Mouse (Mus musculus) kidney, adult 18-20 months (tissue): Measurements from ENCODE around the gene Als2.

Source experiments
- DNase-seq: peaks from one replicate; pipeline ENCODE4 v3.0.0; 2021

Gene Als2

DNA sequence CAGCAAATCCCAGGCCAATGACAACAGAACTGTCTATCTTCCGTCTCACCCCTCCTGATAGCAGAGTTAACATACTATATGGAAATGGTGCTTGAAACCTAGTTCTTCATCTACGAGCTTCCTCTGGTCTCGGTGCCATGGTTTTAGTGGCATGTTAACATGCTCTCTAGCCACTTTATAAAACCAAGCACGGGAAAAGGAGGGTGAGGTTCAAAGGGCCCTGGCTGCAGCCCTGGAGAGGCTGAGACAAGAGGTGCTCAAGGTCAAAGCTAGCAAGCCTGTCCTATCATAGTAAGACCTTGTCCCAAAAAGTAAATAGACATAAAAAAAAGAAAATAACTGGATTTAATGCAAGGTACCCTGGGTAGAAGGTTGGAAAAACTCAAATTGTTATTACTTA, 25.4 kb downstream of the Als2 start:
- DNase-seq, result peak; percentile 39

- DNase-seq, result no peak
Measured at GRCm38 (mm10) chr1:59208331-59208730, 28.7 kb downstream of the Als2 start.

DNA sequence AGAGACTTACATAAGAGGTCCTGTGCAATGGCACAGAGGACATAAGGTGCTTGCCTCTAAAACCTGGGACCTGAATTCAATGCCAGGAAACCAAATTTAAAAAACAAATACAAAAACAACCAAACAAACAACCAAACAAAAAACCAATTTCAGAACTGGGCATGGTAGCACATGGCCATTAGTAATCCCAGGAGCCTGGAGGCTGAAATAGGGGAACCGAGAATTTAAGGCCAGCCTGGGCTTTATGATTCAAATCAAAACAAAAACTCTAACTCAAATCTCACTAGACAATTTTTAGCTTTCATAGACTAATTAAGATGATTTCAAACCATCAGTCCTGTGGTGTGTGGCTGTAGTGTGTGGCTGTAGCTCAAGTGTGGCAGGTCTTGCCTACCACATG, 32.5 kb downstream of the Als2 start:
- DNase-seq, result no peak

DNA sequence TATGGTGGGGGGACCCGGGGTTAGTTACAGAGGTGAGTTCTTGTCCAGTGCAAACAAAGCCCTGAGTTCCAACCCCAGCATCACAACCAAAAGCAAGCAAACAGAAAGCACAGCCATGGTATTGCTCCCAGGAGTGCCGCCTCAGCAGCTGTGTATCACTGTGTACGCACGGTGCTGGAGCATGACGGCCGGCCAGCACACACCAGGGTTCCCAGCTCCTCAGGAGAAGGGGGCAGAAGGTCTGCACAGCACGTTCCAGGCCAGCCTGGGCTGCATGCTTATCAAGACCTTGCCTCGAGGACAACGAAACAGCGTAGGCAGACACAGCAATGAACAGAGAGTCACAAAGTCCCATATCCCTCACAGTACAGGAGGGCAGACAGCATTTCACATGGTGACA, 34.7 kb downstream of the Als2 start:
- DNase-seq, result no peak

DNA sequence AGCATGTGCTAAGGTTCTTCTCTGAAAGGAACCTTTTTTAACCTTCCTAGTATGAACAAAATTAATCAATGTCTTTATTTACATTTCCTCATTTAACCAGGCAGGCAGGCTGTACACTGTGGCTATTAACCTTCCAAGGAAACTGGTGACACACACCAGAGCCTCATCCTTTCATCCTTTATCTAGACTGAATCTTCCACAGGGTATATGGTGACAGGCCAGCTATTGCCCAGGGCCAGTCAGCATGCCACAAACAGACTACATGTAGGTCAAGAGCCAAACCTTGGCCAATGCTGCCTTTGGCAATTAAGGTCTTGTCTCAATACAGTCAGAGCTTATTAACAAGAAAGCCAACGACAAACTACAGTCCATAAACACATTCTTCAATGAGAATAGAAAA, 35.5 kb downstream of the Als2 start:
- no peak for DNase-seq

- DNase-seq, result no peak
Measured at GRCm38 (mm10) chr1:59200960-59201359, 36.1 kb downstream of the Als2 start.

- DNase-seq, result no peak
Measured at GRCm38 (mm10) chr1:59194979-59195378, 42.1 kb downstream of the Als2 start.

- no peak for DNase-seq
Measured at GRCm38 (mm10) chr1:59187786-59188185, 49.2 kb downstream of the Als2 start.

DNA sequence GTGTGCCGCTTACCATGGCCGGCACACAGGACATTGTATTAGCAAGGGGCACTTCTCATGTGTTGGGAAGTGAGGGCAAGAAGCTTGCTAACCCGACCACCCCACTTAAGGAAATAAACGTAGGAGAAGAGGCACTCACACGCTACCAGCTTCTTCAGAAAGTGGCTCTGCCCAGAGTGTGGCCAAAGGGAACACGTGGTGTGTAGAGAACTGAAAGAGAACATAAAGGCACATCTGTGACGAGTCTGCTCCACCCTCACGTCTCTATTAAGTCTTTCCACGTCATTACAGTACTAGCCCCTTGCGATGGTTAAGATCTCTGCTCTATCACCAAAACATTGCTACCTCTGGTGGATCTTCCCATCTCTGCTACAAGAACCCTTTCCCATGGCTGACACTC, 50.7 kb downstream of the Als2 start:
- no peak for DNase-seq

- DNase-seq, result no peak
Measured at GRCm38 (mm10) chr1:59185410-59185809, 51.6 kb downstream of the Als2 start.

DNA sequence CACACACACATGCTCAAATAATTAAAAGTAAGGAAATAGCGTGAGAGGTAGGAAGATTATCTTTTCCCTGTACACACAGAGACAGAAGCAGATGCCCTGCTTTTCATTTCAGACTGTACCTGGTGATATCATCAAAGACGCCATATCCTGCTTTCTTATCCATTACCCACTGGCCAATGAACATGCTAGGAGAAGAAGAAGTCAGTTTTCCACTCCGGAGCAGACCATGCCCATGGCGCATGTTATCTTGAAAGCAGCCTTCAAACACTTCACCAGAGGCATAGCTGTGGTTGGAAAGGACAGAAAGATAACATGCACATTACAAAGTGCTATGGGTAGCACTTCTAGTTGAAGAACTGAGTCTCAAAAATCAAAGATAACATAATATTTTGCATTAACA, 54.0 kb downstream of the Als2 start:
- DNase-seq, result no peak

GRCm38 (mm10) chr1:59182373-59182772, 54.7 kb downstream of the Als2 start:
- no peak for DNase-seq

DNA sequence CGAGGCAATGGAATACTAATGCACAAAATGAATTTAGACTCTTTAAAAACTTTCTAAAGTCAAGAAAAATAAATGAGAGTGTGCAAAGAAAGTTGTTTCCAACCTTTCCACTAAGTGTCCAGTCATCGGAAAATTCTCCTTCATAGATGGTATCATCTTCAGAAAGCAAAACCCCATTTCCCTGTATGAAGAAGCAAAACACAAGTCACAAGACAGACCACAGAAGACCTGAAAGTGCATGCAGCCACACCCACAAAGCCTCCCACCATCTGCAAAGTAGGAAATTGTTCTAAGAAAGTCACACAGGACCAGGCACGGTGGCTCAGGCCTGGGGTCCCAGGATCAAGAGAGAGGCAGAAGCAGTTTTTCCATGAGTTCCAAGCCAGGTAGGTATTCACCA, 57.0 kb downstream of the Als2 start:
- no peak for DNase-seq

GRCm38 (mm10) chr1:59178401-59178800, 58.6 kb downstream of the Als2 start:
- no peak for DNase-seq

GRCm38 (mm10) chr1:59174514-59175373, 62.3 kb downstream of the Als2 start:
- DNase-seq, result no peak

GRCm38 (mm10) chr1:59173023-59173422, 64.0 kb downstream of the Als2 start:
- no peak for DNase-seq

- DNase-seq, result no peak
Measured at GRCm38 (mm10) chr1:59171875-59172274, 65.2 kb downstream of the Als2 start.

GRCm38 (mm10) chr1:59170290-59170689, 66.7 kb downstream of the Als2 start:
- DNase-seq, result no peak

- no peak for DNase-seq
Measured at GRCm38 (mm10) chr1:59169586-59169985, 67.4 kb downstream of the Als2 start.

- DNase-seq, result no peak
Measured at GRCm38 (mm10) chr1:59168556-59168955, 68.5 kb downstream of the Als2 start.

DNA sequence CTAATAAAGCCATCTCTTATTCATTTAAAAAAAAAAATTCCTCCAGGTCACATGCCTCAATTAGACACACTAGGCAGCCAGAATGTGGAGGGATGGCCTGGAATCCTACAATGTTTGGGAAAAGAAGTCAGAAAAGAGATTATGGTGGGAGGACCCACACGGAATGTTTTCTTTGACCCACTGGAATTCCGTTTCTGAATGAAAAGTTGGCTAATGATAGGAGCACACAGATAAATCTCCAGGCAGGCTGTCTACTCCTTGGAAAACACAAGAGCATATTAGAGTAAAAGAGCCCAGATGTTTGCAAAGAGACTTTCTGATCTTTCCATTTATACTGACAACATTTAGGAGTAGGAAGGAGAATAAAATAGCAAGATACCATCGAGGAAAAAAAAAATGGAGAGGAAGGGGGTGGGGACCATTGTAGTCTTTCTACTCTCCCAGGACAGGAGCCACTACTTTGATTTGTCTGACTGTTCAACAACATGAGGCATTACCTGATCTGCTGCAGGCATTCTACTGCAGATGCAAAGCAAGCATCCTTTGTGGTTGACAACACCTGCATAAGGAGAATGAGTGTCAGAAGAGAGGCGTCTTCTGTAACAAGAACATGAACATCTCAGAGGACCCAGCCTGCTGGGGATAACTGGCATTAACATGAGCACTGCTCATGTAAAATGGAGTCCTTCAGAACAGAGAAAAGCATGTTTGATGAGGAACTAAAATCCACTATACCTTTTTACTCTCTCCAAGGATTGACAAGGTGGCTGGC, 69.2 kb downstream of the Als2 start:
- no peak for DNase-seq

GRCm38 (mm10) chr1:59166232-59166905, 70.7 kb downstream of the Als2 start:
- no peak for DNase-seq

- no peak for DNase-seq
Measured at GRCm38 (mm10) chr1:59163918-59164317, 73.1 kb downstream of the Als2 start.

DNA sequence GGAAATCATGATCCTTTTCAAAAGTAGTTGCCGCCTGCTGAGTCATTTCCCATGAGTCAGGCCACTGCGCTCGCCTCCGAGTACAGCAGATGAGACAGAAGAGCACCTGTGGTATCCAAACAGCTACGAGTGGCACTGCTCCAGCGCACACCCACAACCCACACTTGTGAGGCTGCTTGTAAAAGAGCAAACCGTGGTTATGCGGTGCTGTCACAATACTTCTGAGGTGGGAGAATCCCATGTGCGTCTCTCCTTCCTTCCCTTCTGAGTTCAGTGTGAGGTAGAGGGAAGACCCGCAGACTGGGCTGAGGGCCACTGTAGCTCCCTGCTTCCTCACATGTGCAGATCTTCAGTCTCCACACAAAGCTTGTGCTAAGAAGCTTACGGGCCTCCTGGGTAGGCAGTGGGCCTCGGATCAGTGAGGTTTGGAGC, 74.0 kb downstream of the Als2 start, which contains the start of gene Mpp4:
TSS of gene Mpp4 (minus strand) at position 360 of the 432 bp plus-strand sequence.
- no peak for DNase-seq
